20 mouse cellular contexts compared by ENCODE assay signal in the genomic region with DNA sequence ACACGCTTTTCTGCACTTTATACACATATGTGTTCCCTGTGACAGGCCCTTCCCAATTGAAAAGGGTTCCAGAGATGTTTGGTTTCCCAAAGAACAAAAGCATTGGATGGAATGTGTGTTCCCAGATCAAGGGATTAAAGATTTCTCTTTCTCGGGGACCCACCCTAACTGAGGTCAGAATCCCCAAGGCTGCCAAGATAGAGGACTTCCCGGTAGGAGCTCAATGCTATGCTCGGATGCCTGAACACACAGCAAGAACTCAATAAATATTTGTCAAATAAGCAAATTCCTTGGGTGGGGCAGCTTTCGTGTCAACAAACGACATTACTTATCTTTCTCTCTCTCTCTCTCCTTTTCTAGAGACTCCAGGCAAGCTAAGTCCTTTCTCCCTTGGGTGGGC. TPM values are rescaled to one million over a fixed set of nuclear protein-coding genes. Genes with fewer than 3 reads are reported as not detected.
A peak's percentile ranks its signal among the peaks of the same experiment; 100 is the strongest.
DNase-seq lines count a peak whose midpoint lies in the region; ATAC-seq and TF ChIP-seq lines count a peak whose summit lies in the region.
"Had no signal": no experiment of that assay in that cellular context is flagged by ENCODE, and none has a peak within 500 bp of the region (broad histone marks: within the 10 kb centered on the region; RNA-seq: fewer than 3 reads in every experiment).

No protein-coding gene starts in this region.

- TF ChIP-seq POLR2A in lung, adult 2 months (IDR thresholded peaks at IDR 0.05; ENCODE audit: borderline replicate concordance, extremely low read depth, low read depth, low read length): no peak
- no peak for TF ChIP-seq POLR2A in myocyte (IDR thresholded peaks at IDR 0.05; ENCODE audit: insufficient read length, low read depth)

- H3K27me3 ChIP-seq in hindbrain, embryonic 13.5 days: no peaks in the 10 kb centered on the region; the same call in 1 of the 2 replicates
- H3K27me3 ChIP-seq in hindbrain, embryonic 14.5 days (ENCODE audit: control insufficient read depth, insufficient read depth, low read length): 0 out of 2 replicates have a peak, but pooled peaks cover 6% of the 10 kb centered on the region
- peaks cover 5% of the 10 kb centered on the region; the same call in 1 of the 2 replicates for H3K27me3 ChIP-seq in lung, postnatal 0 days (replicated peaks; ENCODE audit: insufficient read depth, low read length)
- H3K27me3 ChIP-seq in myocyte (ENCODE audit: control insufficient read depth, insufficient read depth, insufficient read length): no peaks in the 10 kb centered on the region
- H3K27me3 ChIP-seq: forebrain, embryonic 12.5 days; neural tube, embryonic 13.5 days had no signal

- peak overlapping the region; percentile 48; the same call in 1 of the 2 replicates for H3K27ac ChIP-seq in hindbrain, embryonic 13.5 days
- no peak overlapping the region for H3K27ac ChIP-seq in hindbrain, embryonic 14.5 days
- H3K27ac ChIP-seq in lung, postnatal 0 days (ENCODE audit: low read length): peak overlapping the region; percentile 64
- H3K27ac ChIP-seq: forebrain, embryonic 12.5 days; heart, embryonic 15.5 days; neural tube, embryonic 13.5 days had no signal

- 76% methylated on average over 6 of the region's 6 CpGs for WGBS in hindbrain, embryonic 13.5 days
- WGBS in hindbrain, embryonic 14.5 days: 74% methylated on average over 6 of the region's 6 CpGs
- WGBS in lung, postnatal 0 days: 45% methylated on average over 6 of the region's 6 CpGs
- WGBS in lung, adult 2 months: 41% methylated on average over 6 of the region's 6 CpGs

- H3K4me2 ChIP-seq in hindbrain, embryonic 13.5 days: no peak overlapping the region
- H3K4me2 ChIP-seq in hindbrain, embryonic 14.5 days (replicated peaks): no peak overlapping the region
- no peak overlapping the region for H3K4me2 ChIP-seq in lung, postnatal 0 days (replicated peaks; ENCODE audit: low read depth, low read length)
- H3K4me2 ChIP-seq in myocyte (ENCODE audit: low read depth): peak overlapping the region; percentile 97
- H3K4me2 ChIP-seq: embryonic facial prominence, embryonic 13.5 days; forebrain, embryonic 12.5 days; heart, embryonic 15.5 days; lung, embryonic 14.5 days had no signal

- DNase-seq in hindbrain, embryonic 14.5 days (ENCODE audit: low spot score): no peak
- DNase-seq in lung, postnatal 0 days (ENCODE audit: low spot score): peak; percentile 28
- no peak for DNase-seq in lung, adult 2 months
- peak; percentile 78 for DNase-seq in R1 (ENCODE audit: low read depth, low spot score)
- no peak for DNase-seq in right cerebral cortex, adult 2 months (ENCODE audit: low spot score in 2 of 2)
- DNase-seq in natural killer cell, adult 2 months (ENCODE audit: low spot score in 2 of 2): no peak
- DNase-seq: cerebellum, adult 9-10 months; heart, adult 11 months; lung, embryonic 14.5 days; right cerebral cortex, postnatal 14 days had no signal

- ATAC-seq in hindbrain, embryonic 13.5 days (ENCODE audit: low FRiP score): no peak
- ATAC-seq in hindbrain, embryonic 14.5 days (ENCODE audit: low FRiP score): no peak
- ATAC-seq in lung, postnatal 0 days: peak; percentile 20; the same call in 1 of the 2 replicates
- ATAC-seq: intestine, embryonic 16.5 days had no signal

- no peak overlapping the region for H3K4me3 ChIP-seq in hindbrain, embryonic 13.5 days
- no peak overlapping the region for H3K4me3 ChIP-seq in hindbrain, embryonic 14.5 days (replicated peaks; ENCODE audit: low read length)
- H3K4me3 ChIP-seq in lung, postnatal 0 days (ENCODE audit: low read depth, low read length): no peak overlapping the region
- no peak overlapping the region for H3K4me3 ChIP-seq in lung, adult 2 months (replicated peaks; ENCODE audit: extremely low read depth, low read depth, low read length)
- no peak overlapping the region for H3K4me3 ChIP-seq in myocyte
- H3K4me3 ChIP-seq: embryonic facial prominence, embryonic 13.5 days; forebrain, embryonic 12.5 days; heart, embryonic 15.5 days; neural tube, embryonic 13.5 days had no signal

- H3K79me2 ChIP-seq in myocyte (ENCODE audit: control insufficient read depth, insufficient read depth): peaks cover 64% of the 10 kb centered on the region

- H3K9me3 ChIP-seq in hindbrain, embryonic 13.5 days: no peaks in the 10 kb centered on the region
- H3K9me3 ChIP-seq in hindbrain, embryonic 14.5 days (ENCODE audit: control insufficient read depth, low read length): no peaks in the 10 kb centered on the region
- H3K9me3 ChIP-seq in lung, postnatal 0 days (ENCODE audit: low read length): no peaks in the 10 kb centered on the region
- H3K9me3 ChIP-seq: embryonic facial prominence, embryonic 13.5 days; forebrain, embryonic 12.5 days; heart, embryonic 15.5 days; neural tube, embryonic 13.5 days had no signal

- no peak overlapping the region for H3K9ac ChIP-seq in hindbrain, embryonic 13.5 days
- no peak overlapping the region for H3K9ac ChIP-seq in hindbrain, embryonic 14.5 days
- H3K9ac ChIP-seq in lung, postnatal 0 days (replicated peaks; ENCODE audit: low read depth): no peak overlapping the region
- H3K9ac ChIP-seq: embryonic facial prominence, embryonic 13.5 days; forebrain, embryonic 12.5 days; heart, embryonic 15.5 days; lung, embryonic 14.5 days; neural tube, embryonic 13.5 days had no signal

- no peak for TF ChIP-seq CTCF in lung, postnatal 0 days (IDR thresholded peaks at IDR 0.05)
- TF ChIP-seq CTCF in lung, adult 2 months (IDR thresholded peaks at IDR 0.05; ENCODE audit: insufficient read depth, low read length): no peak

- H3ac ChIP-seq in myocyte (ENCODE audit: control insufficient read depth, insufficient read length): no peak overlapping the region

- peaks cover 44% of the 10 kb centered on the region for H3K4me1 ChIP-seq in hindbrain, embryonic 13.5 days (replicated peaks)
- H3K4me1 ChIP-seq in hindbrain, embryonic 14.5 days (replicated peaks; ENCODE audit: control insufficient read depth, insufficient read depth, low read length): peaks cover 12% of the 10 kb centered on the region; the same call in 1 of the 2 replicates
- 0 out of 2 replicates have a peak, but pooled peaks cover 4% of the 10 kb centered on the region for H3K4me1 ChIP-seq in lung, postnatal 0 days (ENCODE audit: insufficient read depth, low read depth, low read length)
- 0 out of 2 replicates have a peak, but pooled peaks cover 2% of the 10 kb centered on the region for H3K4me1 ChIP-seq in lung, adult 2 months (ENCODE audit: control insufficient read depth, insufficient read depth, low read length)

- H3K36me3 ChIP-seq in hindbrain, embryonic 13.5 days: peaks cover 6% of the 10 kb centered on the region
- no peaks in the 10 kb centered on the region for H3K36me3 ChIP-seq in hindbrain, embryonic 14.5 days (replicated peaks; ENCODE audit: control insufficient read depth, insufficient read depth)
- H3K36me3 ChIP-seq in lung, postnatal 0 days (ENCODE audit: insufficient read depth, low read length): no peaks in the 10 kb centered on the region
- peaks cover 9% of the 10 kb centered on the region for H3K36me3 ChIP-seq in myocyte (ENCODE audit: control insufficient read depth, insufficient read depth)
- H3K36me3 ChIP-seq: heart, embryonic 15.5 days had no signal

- TF ChIP-seq EP300 in lung, postnatal 0 days (IDR thresholded peaks at IDR 0.05): peak; percentile 60

TF ChIP-seq in myocyte, 11 proteins besides CTCF, POLR2A, EP300 and RAD21:
- TF ChIP-seq TCF3 (IDR thresholded peaks at IDR 0.05; ENCODE audit: insufficient read length, low read depth) (no peak), E2F4 (IDR thresholded peaks at IDR 0.05; ENCODE audit: insufficient read depth) (no peak), CEBPB (IDR thresholded peaks at IDR 0.05; ENCODE audit: insufficient read depth, poor library complexity, severe bottlenecking) (no peak), MYOD1 (IDR thresholded peaks at IDR 0.05; ENCODE audit: control insufficient read depth in 1 of 3, insufficient read length in 2 of 3, low read depth in 2 of 3) (no peak), TCF12 (IDR thresholded peaks at IDR 0.05; ENCODE audit: insufficient read depth, poor library complexity, severe bottlenecking) (no peak), MAX (IDR thresholded peaks at IDR 0.05; ENCODE audit: low read depth) (no peak)

RNA-seq across cellular contexts. Expression of gene Pdpn, which starts 5.0 kb away (rescaled TPM):
- 71.2 and 77.9 TPM in 2 replicates for polyA plus RNA-seq in hindbrain, embryonic 13.5 days (2015; fragmentation: Nextera tagmentation; extraction: Ambion mirVana)
- 56.6 and 59.6 TPM in 2 replicates for polyA plus RNA-seq in hindbrain, embryonic 14.5 days (2014; fragmentation: Nextera tagmentation; extraction: Ambion mirVana)
- 118 and 142 TPM in 2 replicates for polyA plus RNA-seq in lung, postnatal 0 days (2015; fragmentation: Nextera tagmentation; extraction: Ambion mirVana)
- polyA plus RNA-seq in lung, adult 2 months (2012; rRNA removed): 20.8 and 44.8 TPM in 2 replicates
- polyA plus RNA-seq in myocyte (2012; fragmentation: generic; extraction: Trizol): 102 TPM

RNA-seq across cellular contexts. Expression of gene Lrrc38, which starts 55.2 kb away (rescaled TPM):
- polyA plus RNA-seq in hindbrain, embryonic 13.5 days (2015; fragmentation: Nextera tagmentation; extraction: Ambion mirVana): 0.22 TPM in 2 replicates
- polyA plus RNA-seq in hindbrain, embryonic 14.5 days (2014; fragmentation: Nextera tagmentation; extraction: Ambion mirVana): 0.40 and 0.51 TPM in 2 replicates
- not detected in 2 replicates for polyA plus RNA-seq in lung, postnatal 0 days (2015; fragmentation: Nextera tagmentation; extraction: Ambion mirVana)
- 0.07 and 0.25 TPM in 2 replicates for polyA plus RNA-seq in lung, adult 2 months (2012; rRNA removed)
- polyA plus RNA-seq in myocyte (2012; fragmentation: generic; extraction: Trizol): not detected
- polyA plus RNA-seq: C2C12; embryonic facial prominence, embryonic 13.5 days; forebrain, embryonic 12.5 days; intestine, embryonic 16.5 days; large intestine, adult 2 months; liver, adult 2 months; lung, embryonic 14.5 days had no signal

Comparison
In these comparisons a context has a peak if more than half of its experiments do, and no peak if none do; other contexts are left out.
1. DNase-seq: peak in lung, postnatal 0 days (single experiment) and R1 (single experiment); none in hindbrain, embryonic 14.5 days (single experiment), lung, adult 2 months (single experiment), right cerebral cortex, adult 2 months (0 of 2) and natural killer cell, adult 2 months (0 of 2).